Mouse (Mus musculus): ENCODE results near the gene Efnb2. TPM values are rescaled to one million over a fixed set of nuclear protein-coding genes. Genes with fewer than 3 reads are reported as not detected.
A peak's percentile ranks its signal among the peaks of the same experiment; 100 is the strongest.

Efnb2 gene
- polyA plus RNA-seq, 1 experiment from 2014 or later, result 30.8 TPM

DNA sequence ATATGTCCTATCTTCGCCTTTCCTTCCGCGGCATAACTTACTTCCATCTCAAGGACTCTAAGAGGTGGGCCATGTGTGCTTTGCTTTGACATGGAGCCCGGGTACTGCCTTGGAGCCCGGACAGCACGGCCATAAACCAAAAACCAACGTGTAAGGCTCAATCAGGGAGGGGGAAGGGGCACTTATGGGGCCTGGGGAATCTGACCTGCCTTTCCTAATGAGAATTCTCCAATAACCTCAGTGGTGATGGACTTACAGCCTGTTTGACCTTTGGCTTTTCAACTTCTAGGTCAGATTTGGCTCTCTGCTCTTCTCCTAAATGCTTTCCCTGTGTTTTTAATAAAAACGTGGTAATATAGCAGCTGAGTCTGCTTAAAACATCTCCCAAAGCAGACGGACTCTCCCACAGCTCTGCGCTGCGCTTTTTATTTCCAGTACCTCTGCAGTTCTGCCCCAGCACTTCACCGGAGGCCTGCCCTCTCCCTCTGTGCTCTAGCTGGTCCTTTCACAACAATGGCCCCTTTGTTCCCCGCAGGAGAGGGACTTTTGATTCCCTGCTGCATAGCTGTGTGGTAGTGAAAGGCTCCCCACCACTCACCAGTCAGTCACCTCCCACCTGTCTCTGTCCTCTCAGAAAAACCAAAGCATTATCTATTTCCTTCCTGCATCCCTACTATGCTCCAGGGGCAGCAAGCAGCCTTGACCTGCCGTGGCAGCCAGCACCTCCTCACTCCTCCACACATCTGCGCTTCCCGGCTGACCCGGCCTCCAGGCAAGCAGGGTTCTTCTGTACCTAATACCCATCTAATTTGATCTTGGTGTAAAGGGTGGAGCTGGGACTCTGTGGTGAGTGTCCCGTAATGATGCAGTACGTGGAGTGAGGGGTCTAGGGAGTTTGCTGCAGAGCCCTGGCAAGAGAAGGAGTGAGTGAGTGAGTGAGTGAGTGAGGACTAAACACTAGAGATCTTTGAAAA, 41.5 kb downstream of the Efnb2 start:
- TF ChIP-seq CTCF (IDR thresholded peaks at IDR 0.05), result no peak
- in situ Hi-C loops (cut with MboI; ENCODE audit: low pct_unique_long_range_greater_than_20kb), result no loop called here
- ChIA-PET CTCF (no interaction called here), POLR2A (no interaction called here)
- DNase-seq (ENCODE audit: low read depth, low spot score) (no peak), ATAC-seq (no peak)
- no peaks in the 10 kb centered on the region for H3K27me3 ChIP-seq

DNA sequence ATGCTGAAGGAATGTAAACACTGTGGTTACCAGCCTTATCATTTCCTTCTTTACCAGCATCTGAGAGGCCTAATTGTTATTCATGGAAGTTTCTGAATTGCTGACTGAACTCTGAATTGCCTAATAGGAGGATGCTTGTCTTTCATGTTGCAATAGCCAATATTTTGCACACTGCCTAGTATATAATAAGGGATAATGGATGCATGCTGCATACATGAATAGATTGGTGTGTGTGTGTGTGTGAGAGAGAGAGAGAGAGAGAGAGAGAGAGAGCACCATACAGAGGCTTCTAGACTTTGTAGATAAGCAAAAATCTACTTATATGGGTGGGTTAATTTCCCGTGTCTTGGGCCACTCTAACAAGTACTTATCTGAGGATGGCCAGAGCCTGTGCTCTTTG, 47.2 kb downstream of the Efnb2 start:
- TF ChIP-seq CTCF (IDR thresholded peaks at IDR 0.05), result no peak
- ChIA-PET CTCF (no interaction called here), POLR2A (interaction anchor here (0.6 kb wide), 2 partner anchors 283 to 1508 kb away, joined by 3 read pairs; no protein-coding TSS in a partner anchor)
- no peak for DNase-seq (ENCODE audit: low read depth, low spot score)
- in situ Hi-C loops (cut with MboI; ENCODE audit: low pct_unique_long_range_greater_than_20kb), result no loop called here
- no peaks in the 10 kb centered on the region for H3K27me3 ChIP-seq
- ATAC-seq, result no peak

DNA sequence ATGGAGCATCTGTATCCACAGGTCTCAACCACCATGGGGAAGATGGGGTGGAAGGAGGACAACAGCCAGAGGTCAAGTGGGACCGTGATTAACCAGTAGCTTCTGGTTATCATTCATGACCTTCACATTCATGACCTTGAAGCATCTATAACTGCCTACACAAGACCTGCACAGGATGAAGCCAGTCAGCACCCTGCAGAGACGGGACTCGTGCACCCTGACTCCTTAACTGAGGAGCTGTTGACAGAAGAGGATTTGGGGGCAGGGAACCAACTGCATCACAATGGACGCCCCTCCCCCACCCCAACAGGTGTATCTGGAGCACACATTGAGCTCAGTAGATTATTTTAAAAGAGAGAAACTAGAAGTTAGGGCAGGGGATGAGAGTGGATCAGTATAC, 49.1 kb downstream of the Efnb2 start:
- ChIA-PET POLR2A (no interaction called here), CTCF (interaction anchor here (1.1 to 1.5 kb wide), 2 partner anchors 13 to 30 kb away, joined by 3 read pairs; no protein-coding TSS in a partner anchor)
- H3K27me3 ChIP-seq, result no peaks in the 10 kb centered on the region
- no peak for TF ChIP-seq CTCF (IDR thresholded peaks at IDR 0.05)
- no peak for ATAC-seq
- DNase-seq (ENCODE audit: low read depth, low spot score), result no peak
- in situ Hi-C loops (cut with MboI; ENCODE audit: low pct_unique_long_range_greater_than_20kb), result no loop called here

DNA sequence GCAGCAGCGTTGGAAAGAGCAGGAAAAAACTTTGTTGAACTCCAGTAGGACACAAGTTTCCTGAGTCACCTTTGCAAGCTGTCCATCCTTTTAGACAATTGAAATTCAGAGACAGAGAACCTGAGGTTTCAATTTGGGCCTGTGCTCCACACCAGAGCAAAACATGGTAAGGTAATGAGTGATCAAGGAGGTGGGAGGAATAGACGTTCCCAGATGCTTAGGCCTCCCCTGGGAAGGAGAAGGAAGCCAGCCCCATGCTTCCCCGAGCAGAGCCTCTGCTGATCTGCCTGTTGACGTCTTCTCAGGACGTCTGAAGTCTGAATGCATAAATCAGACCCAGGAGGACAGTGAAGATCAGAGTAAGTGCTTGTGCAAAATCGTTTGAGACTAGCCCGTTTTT, 51.3 kb downstream of the Efnb2 start:
- H3K27me3 ChIP-seq, result no peaks in the 10 kb centered on the region
- ATAC-seq (no peak), DNase-seq (ENCODE audit: low read depth, low spot score) (no peak)
- in situ Hi-C loops (cut with MboI; ENCODE audit: low pct_unique_long_range_greater_than_20kb), result no loop called here
- POLR2A ChIA-PET, result no interaction called here
- no peak for TF ChIP-seq CTCF (IDR thresholded peaks at IDR 0.05)
- CTCF ChIA-PET, result no interaction called here

DNA sequence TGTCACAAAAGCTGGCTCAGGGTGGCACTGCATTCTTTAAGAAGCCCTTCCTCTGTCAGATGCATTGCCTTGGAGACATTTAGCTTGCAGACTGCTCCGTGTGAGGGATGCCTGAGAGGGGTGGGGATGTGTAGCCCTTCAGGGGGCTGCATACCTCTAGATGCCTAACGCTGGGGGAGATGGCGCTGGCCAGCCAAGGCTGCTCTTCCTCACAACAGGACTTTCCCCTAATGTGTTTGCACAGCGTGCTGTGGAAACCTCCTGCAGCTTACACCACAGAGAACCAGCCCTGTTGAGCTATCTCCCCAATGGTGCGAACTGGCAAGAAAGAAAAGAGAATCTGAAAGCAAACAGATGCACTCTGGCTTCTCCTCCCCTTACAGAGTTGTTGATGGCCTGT, 51.9 kb downstream of the Efnb2 start:
- in situ Hi-C loops (cut with MboI; ENCODE audit: low pct_unique_long_range_greater_than_20kb), result no loop called here
- DNase-seq (ENCODE audit: low read depth, low spot score) (no peak), ATAC-seq (no peak)
- no peak for TF ChIP-seq CTCF (IDR thresholded peaks at IDR 0.05)
- CTCF ChIA-PET, result interaction anchor here (1.0 kb wide), 1 partner anchor 34 kb away, joined by 3 read pairs; no protein-coding TSS in a partner anchor
- POLR2A ChIA-PET, result no interaction called here
- no peaks in the 10 kb centered on the region for H3K27me3 ChIP-seq

DNA sequence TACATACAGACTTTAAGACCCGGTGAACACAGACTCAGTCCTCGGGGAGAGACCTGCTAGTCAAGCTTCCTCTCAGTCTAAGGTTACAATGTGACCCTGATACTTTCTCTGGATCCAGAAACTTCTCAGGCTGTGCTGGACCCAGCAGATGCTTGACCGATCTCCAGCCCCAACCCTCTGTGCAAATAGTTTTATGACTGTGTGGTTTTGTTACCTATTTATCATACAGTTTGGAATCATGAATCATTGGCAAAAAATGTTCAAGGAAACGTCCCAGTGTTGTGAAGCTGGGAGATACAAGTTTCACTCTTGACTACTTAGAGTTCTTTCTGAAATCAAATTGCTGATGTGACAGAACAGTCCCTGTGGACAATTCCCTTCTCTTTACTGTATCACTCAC, 55.4 kb downstream of the Efnb2 start:
- no peak for TF ChIP-seq CTCF (IDR thresholded peaks at IDR 0.05)
- CTCF ChIA-PET, result no interaction called here
- ATAC-seq (peak; percentile 85), DNase-seq (ENCODE audit: low read depth, low spot score) (peak; percentile 53)
- no peaks in the 10 kb centered on the region for H3K27me3 ChIP-seq
- POLR2A ChIA-PET, result no interaction called here
- in situ Hi-C loops (cut with MboI; ENCODE audit: low pct_unique_long_range_greater_than_20kb), result no loop called here

DNA sequence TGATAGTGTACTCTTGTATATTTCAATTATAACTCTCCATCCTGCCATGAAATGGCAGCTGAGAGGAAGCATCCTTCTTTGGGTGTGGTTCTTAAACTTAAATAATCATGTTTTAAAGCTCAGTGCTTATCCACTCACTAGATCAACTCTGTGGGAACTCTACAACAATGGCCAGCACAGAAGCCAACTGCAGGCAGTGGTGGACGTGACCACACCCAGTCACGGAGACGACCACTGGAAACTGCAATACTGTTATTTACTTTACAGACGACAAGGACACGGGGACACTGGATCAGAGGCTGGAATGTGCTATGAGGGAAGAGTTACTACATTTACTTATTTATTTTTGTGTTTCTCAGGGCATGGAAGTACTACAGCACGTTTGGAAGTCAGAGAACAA, 57.2 kb downstream of the Efnb2 start:
- ATAC-seq (no peak), DNase-seq (ENCODE audit: low read depth, low spot score) (no peak)
- ChIA-PET CTCF (interaction anchor here (1.3 kb wide), 1 partner anchor 54 kb away, joined by 3 read pairs; no protein-coding TSS in a partner anchor), POLR2A (no interaction called here)
- no peak for TF ChIP-seq CTCF (IDR thresholded peaks at IDR 0.05)
- no peaks in the 10 kb centered on the region for H3K27me3 ChIP-seq
- in situ Hi-C loops (cut with MboI; ENCODE audit: low pct_unique_long_range_greater_than_20kb), result no loop called here

DNA sequence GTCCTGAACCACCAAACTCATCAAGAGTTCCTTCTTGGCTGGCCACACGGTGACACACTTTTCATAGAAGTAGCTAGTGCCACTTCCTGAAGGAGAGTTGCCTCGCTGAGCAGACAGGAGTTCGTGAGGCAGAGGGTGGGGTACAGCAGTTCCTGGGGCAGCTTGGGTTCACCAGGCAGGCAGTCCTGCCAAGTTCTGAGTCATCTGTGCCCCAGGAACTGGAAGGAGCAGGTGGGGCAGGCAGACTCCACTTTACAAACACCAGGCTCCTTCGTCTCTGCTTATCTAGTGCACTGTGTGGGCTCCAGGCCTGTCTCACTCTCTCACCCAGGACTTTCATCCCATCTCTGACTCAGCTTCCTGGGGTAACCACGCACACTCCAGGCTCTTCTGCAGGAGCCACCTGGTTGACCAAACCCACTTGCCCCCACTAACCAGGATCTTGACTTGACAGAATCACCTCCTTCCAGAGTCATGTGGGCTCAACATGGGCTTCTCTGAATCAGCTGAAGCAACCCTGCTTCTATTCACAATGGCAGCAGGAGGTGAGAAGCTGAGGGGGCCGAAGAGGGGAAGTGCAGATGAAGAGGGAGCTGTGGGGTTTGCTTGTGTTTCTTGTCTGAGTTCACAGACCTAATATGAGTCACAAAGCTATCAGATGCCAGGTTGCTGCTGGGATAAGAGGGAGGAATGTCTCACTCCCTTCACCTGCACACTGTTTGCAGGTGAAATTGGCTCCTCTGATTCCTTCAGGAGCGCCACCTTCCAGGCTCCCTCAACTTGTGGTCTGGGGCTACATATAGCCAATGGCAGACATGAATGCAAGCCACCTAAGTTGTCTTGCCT, 58.2 kb downstream of the Efnb2 start:
- ATAC-seq, result peak; percentile 81
- no peak for TF ChIP-seq CTCF (IDR thresholded peaks at IDR 0.05)
- ChIA-PET CTCF (interaction anchor here (1.3 to 1.5 kb wide), 2 partner anchors 17 to 56 kb away, joined by 3 read pairs; no protein-coding TSS in a partner anchor), POLR2A (no interaction called here)
- H3K27me3 ChIP-seq, result no peaks in the 10 kb centered on the region
- peak; percentile 75 for DNase-seq (ENCODE audit: low read depth, low spot score)
- in situ Hi-C loops (cut with MboI; ENCODE audit: low pct_unique_long_range_greater_than_20kb), result no loop called here

DNA sequence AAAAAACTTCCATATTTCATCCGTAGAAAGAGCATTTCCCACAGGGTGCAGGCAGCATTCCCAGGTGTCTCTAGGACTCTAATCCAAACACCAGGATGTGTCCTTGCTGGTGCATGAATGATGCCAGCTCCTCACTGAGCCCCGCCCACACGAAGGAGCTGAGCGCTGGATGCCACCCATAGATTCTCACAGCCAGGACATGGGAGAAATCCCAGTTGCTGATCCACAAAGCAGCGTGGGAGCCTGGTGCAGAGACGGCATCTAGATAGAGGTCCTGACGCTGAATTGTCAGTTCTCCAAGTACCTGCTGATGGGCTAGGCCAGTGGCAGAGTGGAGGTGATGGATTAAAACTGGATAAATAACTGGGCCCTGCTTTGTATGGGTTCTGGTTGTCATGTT, 61.1 kb downstream of the Efnb2 start:
- no peaks in the 10 kb centered on the region for H3K27me3 ChIP-seq
- DNase-seq (ENCODE audit: low read depth, low spot score) (no peak), ATAC-seq (no peak)
- ChIA-PET CTCF (no interaction called here), POLR2A (no interaction called here)
- TF ChIP-seq CTCF (IDR thresholded peaks at IDR 0.05), result no peak
- in situ Hi-C loops (cut with MboI; ENCODE audit: low pct_unique_long_range_greater_than_20kb), result no loop called here

DNA sequence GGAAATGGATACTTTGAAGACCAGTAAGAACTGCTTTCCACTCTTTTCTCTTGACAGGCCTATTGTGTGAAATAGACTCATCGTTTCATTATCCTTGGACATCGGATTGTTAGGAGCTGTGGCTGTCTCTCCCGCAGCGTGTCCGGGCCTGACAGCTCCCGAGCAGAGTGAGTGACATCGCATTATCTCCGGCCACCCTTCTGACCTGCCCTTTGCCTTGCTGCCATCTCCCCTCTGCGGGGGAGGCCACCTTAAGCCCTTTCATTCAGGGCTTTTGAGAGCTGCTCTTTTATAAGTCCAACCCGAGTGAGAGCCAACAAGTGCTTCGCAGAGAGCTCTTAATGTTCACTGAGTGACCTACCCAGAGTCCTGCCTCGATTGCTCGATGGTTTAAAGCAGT, 63.6 kb downstream of the Efnb2 start:
- in situ Hi-C loops (cut with MboI; ENCODE audit: low pct_unique_long_range_greater_than_20kb), result no loop called here
- DNase-seq (ENCODE audit: low read depth, low spot score) (no peak), ATAC-seq (no peak)
- TF ChIP-seq CTCF (IDR thresholded peaks at IDR 0.05), result no peak
- CTCF ChIA-PET, result no interaction called here
- no peaks in the 10 kb centered on the region for H3K27me3 ChIP-seq
- POLR2A ChIA-PET, result no interaction called here

Data from Patski (cell line).